Mouse (Mus musculus): ENCODE results near the gene Fli1. TPM values are rescaled to one million over a fixed set of nuclear protein-coding genes. Genes with fewer than 3 reads are reported as not detected.

Fli1 gene
- polyA plus RNA-seq (2015; fragmentation: Nextera tagmentation; extraction: Ambion mirVana): 13.6 and 16.7 TPM in 2 replicates

DNA sequence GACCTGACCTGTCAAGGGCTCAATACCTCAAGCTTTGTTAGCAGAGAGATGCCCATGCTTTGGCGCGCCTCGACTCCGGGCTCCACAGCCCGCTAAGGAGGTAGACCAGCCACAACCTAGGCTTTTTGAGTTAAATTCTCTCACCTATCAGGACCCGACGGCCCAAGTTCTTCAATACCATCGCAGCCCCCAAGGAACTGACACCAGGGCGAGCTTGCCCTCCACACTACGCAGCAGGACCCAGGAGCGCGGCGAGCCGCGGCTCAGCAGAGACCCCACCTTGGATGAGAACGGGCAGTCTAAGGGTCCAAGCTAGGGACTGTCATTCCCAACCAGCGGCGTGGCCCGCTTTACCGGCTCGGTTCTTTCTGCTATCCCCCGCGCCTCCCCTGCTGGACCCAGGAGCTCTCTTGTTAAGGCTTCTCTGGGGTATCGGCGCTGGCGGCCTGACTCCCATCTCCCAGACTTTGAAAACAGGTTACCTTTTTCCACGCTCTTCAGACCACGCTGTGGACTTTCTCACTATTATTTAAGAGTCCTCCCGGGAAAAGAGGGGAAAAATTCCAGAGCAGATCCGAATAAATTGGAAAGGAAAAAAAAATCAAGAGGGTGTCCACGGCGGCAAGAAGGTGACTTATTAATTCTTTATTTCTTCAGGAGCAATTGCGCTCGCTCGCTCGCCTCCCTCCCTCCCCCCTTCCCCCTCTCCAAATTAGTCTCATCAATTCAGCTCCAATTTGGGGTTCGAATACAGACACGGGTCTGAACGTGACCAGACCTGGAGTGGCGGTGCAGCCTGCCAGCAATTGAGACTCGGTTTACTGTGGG is at the start of gene Fli1:
Gene Fli1 (minus strand): TSS at position 650 of the 828 bp plus-strand sequence.

Other genes starting within 250 kb of the Fli1 start
- gene Kcnj5, start 198.5 kb downstream of the Fli1 start, polyA plus RNA-seq (2015; fragmentation: Nextera tagmentation; extraction: Ambion mirVana): not detected in 2 replicates
- gene Kcnj1, start 170.4 kb downstream of the Fli1 start, polyA plus RNA-seq (2015; fragmentation: Nextera tagmentation; extraction: Ambion mirVana): not detected in 2 replicates
- 19.1 and 20.0 TPM in 2 replicates for gene Ets1, start 93.4 kb upstream of the Fli1 start, polyA plus RNA-seq (2015; fragmentation: Nextera tagmentation; extraction: Ambion mirVana)